Mouse (Mus musculus) ES-E14 (cell line): ENCODE data around the gene Flt3.

Experiments
- HCFC1 ChIP-seq: IDR thresholded peaks from 2 replicates; pipeline ENCODE4 v1.6.1; 2012; ENCODE audit warnings: low read length, inconsistent platforms, borderline replicate concordance; ENCODE audit not compliant: insufficient read depth
- ZC3H11A ChIP-seq: IDR thresholded peaks from 2 replicates; pipeline ENCODE4 v1.6.1; 2012; ENCODE audit warnings: low read depth, mild to moderate bottlenecking, inconsistent platforms, low read length, borderline replicate concordance
- ZNF384 ChIP-seq: IDR thresholded peaks from 2 replicates; pipeline ENCODE4 v1.6.1; 2012; ENCODE audit warnings: low read depth, low read length, inconsistent platforms

DNA sequence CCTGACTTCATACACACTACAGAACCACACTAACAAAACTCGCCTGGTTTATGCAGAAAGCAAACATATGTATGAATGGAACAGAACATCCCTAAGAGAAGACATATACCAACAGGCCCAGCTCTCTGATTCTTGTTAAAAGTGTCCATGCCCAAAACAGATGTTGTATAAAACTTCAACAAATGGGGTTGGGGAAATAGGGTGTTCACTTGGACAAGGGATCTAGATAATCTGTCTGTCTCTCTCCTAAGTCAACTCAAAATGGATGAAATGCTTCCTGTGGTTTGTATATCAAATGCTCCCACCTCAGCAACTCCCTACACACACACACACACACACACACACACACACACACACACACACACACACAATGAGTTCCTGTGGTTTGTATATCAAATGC is 17.7 kb upstream of the Flt3 start:
- TF ChIP-seq ZC3H11A (no peak), ZNF384 (no peak), HCFC1 (no peak)
